Mouse (Mus musculus) neural tube, embryonic 15.5 days (tissue): ENCODE measurements around the gene Card19. TPM values are rescaled to one million over a fixed set of nuclear protein-coding genes. Genes with fewer than 3 reads are reported as not detected.

Experiments used
- ATAC-seq: fragments of 200-750 bp; cut with Nextera tagmentation; 2 replicates; pipeline ENCODE4 v1.8.0; 2017; ENCODE audit warnings: mild to moderate bottlenecking, moderate TSS enrichment, moderate library complexity; ENCODE audit not compliant: low FRiP score
- H3K27ac ChIP-seq: fragments of 300-500 bp; sonication (generic); replicated peaks from 2 replicates; pipeline ENCODE4 v1.5.1; 2015; ENCODE audit warnings: mild to moderate bottlenecking, inconsistent platforms
- H3K27me3 ChIP-seq: fragments of 300-500 bp; sonication (generic); replicated peaks from 2 replicates; pipeline ENCODE4 v1.6.1; 2015; ENCODE audit warnings: inconsistent platforms
- H3K36me3 ChIP-seq: fragments of 300-500 bp; sonication (generic); 2 replicates; pipeline ENCODE4 v1.6.1; 2015; ENCODE audit warnings: inconsistent platforms
- H3K4me1 ChIP-seq: fragments of 300-500 bp; sonication (generic); 2 replicates; pipeline ENCODE4 v1.6.1; 2015; ENCODE audit warnings: inconsistent platforms
- H3K4me2 ChIP-seq: fragments of 300-500 bp; sonication (generic); 2 replicates; pipeline ENCODE4 v1.6.1; 2015; ENCODE audit warnings: inconsistent platforms, mild to moderate bottlenecking, moderate library complexity
- H3K4me3 ChIP-seq: fragments of 300-500 bp; sonication (generic); replicated peaks from 2 replicates; pipeline ENCODE4 v1.5.1; 2015; ENCODE audit warnings: mild to moderate bottlenecking, inconsistent platforms
- H3K9ac ChIP-seq: fragments of 300-500 bp; sonication (generic); replicated peaks from 2 replicates; pipeline ENCODE4 v1.6.1; 2015; ENCODE audit warnings: mild to moderate bottlenecking, inconsistent platforms
- H3K9me3 ChIP-seq: fragments of 300-500 bp; sonication (generic); replicated peaks from 2 replicates; pipeline ENCODE4 v1.6.1; 2016; ENCODE audit warnings: inconsistent platforms
- WGBS: fragments of 180-500 bp; shearing (Covaris S2); methylation state at CpG from one replicate; pipeline ENCODE4 v1.1.7; 2015; ENCODE audit warnings: mixed read lengths; 5-methylcytosine and 5-hydroxymethylcytosine counted together
- polyA plus RNA-seq: library from polyadenylated mRNA; unstranded; fragments of >200 nt; fragmentation: Nextera tagmentation; extraction: Ambion mirVana; gene quantifications from 2 replicates; pipeline ENCODE4 v1.2.1, GENCODE M21; 2015

Gene Card19
- polyA plus RNA-seq, 1 experiment from 2014 or later = 44.6 TPM

DNA sequence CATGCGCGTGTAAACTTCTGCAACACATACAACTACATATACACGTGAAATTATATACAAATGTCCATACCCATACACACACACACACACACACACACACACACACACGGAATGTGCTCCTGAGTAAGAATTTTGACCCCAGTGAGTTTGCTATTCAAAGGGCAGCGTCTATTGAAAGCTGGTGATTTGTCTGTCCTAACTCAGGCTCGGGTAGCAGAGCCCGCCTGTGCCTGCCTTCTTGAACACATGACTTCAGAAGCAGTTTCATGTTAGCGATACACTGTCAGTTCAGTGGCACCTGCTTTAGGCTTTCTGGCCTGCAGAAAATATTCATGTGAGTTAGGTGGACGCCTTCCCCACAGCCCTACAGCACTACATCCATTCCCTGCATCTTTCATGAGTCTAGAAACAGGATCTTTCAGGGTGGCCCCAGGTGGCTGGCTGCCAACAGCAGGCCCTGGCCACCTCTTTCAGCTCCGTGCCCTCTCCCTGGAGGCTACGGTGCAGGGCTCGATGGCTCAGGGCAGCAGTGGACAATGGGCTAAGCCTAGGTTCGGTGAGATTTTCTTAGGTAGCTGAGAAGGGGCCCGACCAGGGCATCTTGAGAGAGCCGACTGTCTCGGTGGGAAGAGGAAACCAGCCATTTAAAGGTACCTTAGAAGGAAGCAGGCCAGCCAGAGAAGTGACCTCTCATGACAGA lies 23.5 kb downstream of the Card19 start:
- Histone ChIP-seq H3K9ac (no peak overlapping the region), H3K4me1 (peaks cover 30% of the 10 kb centered on the region), H3K4me3 (no peak overlapping the region), H3K9me3 (no peaks in the 10 kb centered on the region), H3K27me3 (no peaks in the 10 kb centered on the region), H3K27ac (no peak overlapping the region), H3K4me2 (no peak overlapping the region), H3K36me3 (no peaks in the 10 kb centered on the region)
- no peak for ATAC-seq
- WGBS = 69% methylated on average over 16 of the region's 16 CpGs

DNA sequence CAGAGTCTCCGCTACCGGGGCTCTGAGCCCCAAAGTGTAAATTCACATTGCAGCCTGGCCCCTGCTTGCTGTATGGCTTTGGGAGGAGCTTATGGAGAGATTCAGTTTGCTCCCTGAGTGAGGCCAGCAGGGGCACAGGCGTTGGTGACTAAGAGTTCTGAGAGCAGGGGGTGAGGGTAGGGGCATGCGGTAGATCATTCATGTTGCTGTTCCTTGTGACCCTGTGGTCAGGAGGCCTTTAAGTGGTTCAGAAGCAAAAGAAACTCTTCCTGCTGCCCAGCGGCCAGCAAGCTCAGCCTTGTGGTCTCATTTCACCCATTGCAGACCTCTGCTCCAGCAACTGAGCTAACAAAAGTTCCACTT lies 24.2 kb downstream of the Card19 start:
- Histone ChIP-seq H3K9me3 (no peaks in the 10 kb centered on the region), H3K4me1 (peaks cover 36% of the 10 kb centered on the region), H3K4me2 (no peak overlapping the region), H3K9ac (no peak overlapping the region), H3K27ac (no peak overlapping the region), H3K27me3 (no peaks in the 10 kb centered on the region), H3K4me3 (no peak overlapping the region), H3K36me3 (no peaks in the 10 kb centered on the region)
- no peak for ATAC-seq
- 39% methylated on average over 5 of the region's 5 CpGs for WGBS

DNA sequence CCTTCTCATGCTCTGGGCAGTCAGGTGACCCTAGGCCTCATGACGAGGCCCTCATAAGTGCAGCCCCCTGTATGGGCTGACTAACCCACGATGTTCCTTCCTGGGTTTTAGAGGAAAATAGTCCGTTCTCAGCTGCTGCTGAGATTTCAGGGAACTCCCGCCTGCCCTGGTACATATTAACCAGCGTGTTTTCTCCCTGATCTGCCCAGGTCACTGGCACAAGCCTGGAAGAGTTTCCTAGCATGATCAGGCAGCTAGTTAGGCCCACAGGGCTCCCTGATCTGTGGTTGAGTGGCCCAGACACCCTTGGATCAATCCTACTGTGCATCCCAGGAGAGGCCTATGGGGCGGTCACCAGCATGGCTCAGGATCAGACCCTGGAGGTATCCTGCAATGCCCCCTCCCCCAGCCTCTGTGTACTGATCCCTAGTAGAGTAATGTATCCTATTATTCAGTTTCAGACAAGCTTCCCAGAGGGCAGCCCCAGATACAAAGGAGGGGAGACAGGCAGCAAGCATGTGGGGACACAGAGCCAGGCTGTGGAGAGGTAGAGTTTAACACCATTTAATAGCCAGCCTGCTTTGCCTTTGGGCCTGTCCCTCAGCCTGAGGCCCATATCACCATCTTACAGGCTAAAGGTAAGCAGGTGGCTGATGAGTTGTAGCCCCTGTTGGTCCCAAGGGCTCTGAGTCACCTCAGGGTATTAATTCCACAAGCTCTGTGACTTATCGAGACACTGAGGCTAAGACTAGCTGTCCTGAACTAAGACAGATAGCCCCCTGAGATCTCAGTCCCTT lies 24.8 kb downstream of the Card19 start:
- ATAC-seq = no peak
- WGBS = 71% methylated on average over 7 of the region's 7 CpGs
- Histone ChIP-seq H3K27ac (no peak overlapping the region), H3K4me1 (peaks cover 38% of the 10 kb centered on the region), H3K9ac (no peak overlapping the region), H3K4me3 (no peak overlapping the region), H3K9me3 (no peaks in the 10 kb centered on the region), H3K36me3 (no peaks in the 10 kb centered on the region), H3K27me3 (no peaks in the 10 kb centered on the region), H3K4me2 (no peak overlapping the region)

DNA sequence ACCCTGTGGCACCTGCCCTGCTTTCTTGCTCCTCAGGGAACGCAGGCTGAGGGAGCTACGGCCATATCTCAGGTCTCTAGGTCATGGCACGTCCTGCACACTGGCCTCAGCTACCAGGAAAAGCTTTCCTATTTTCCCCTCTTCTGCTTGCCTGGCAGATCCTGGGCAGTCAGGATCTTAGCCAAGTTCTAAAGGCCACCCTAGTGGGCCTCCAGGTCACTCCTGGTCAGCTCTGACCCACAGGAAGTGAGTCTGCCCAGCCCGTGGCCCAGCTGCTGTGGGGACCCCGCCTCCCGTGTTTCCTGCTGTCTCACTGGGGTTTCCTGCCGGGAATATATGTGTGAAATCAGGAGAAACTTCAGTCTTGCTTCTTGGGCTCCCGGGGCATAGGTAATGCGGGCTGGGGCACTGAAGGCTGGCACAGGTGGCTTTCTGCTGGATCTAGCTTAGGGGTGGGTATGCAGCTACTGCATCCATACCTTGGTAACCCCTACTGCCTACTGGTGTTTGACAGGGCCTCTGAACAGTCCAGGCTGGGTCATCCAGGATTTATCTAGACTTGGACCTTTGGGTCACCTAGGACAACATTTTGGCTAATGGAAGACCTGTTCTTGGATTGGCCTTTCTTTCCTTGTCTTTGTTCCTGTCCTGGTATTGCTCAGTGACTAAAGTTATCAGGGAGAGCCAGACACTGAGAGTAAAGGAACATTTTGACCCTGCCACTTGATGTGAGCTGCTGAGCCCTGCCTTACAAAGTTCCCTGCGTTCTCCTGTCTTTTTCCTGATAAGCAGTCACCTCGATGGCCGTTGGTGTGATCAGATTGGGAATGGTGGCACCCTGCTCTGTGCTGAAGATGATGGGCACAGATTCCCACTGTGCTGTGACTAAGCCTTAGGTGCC lies 25.6 kb downstream of the Card19 start:
- H3K27me3 ChIP-seq = no peaks in the 10 kb centered on the region
- WGBS = 87% methylated on average over 12 of the region's 12 CpGs
- ATAC-seq = no peak
- no peak overlapping the region for H3K4me2 ChIP-seq
- peaks cover 38% of the 10 kb centered on the region for H3K4me1 ChIP-seq
- H3K9me3 ChIP-seq = no peaks in the 10 kb centered on the region
- H3K9ac ChIP-seq = no peak overlapping the region
- H3K27ac ChIP-seq = no peak overlapping the region
- no peaks in the 10 kb centered on the region for H3K36me3 ChIP-seq
- no peak overlapping the region for H3K4me3 ChIP-seq

DNA sequence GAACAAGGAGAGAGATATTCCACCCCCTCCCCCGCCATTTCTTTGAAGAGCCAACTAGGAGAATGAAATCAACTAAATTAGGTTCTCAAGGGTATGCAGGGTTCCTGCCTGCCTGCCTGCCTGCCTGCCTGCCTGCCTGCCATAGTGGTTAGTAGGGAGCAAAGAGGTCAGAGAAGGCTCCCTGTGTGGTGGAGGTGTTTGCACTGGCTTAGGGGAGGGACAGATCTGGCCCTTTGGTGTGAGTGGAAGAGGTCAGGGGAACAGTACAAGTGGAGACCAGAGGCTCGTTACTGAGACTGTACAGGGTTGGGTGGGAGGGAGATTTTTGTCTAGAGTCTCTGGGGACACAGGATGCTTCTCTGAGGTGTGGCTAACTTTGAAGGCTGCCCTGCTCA lies 26.9 kb downstream of the Card19 start:
- Histone ChIP-seq H3K9ac (no peak overlapping the region), H3K4me1 (peaks cover 38% of the 10 kb centered on the region), H3K36me3 (no peaks in the 10 kb centered on the region), H3K27ac (no peak overlapping the region; the same call in 1 of the 2 replicates), H3K4me3 (no peak overlapping the region), H3K4me2 (peak overlapping the region; percentile 99; the same call in 1 of the 2 replicates), H3K27me3 (no peaks in the 10 kb centered on the region), H3K9me3 (no peaks in the 10 kb centered on the region)
- ATAC-seq = no peak
- 58% methylated on average over 2 of the region's 2 CpGs for WGBS

DNA sequence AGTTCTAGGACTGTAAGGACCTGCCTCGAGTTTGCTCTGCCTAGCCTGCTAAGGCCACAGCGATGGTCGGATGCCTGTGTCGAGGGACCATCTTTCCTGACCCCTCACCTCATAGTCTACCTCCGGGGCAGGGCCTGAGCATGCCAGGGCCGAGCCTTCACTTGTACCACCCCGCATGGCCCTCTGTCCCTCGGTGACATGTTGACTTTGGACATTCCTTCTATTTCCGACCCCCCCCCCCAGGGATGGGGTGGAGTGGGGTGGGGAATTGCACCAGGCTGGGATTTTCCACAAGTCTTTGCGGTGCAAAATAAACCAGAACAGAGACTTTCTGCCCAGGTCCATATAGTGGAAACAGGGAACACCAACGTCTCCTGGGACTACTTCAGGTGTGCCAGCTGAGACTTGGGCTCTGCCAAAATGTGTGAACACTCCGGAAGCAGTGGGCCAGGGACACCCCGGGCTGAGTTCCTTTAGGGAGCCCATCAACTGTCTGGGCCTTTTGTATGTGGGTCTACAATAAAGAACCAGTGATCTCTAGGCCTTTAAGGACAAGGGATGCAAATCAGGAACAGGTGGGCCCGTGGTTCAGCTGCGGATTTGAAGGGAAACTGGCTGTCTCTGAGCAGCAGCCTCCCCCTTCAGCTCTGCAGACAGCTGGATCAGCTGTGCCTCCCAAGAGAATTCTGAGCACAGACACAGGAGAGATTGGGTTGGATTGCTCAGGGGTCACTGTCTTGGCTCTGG lies 27.4 kb downstream of the Card19 start:
- Histone ChIP-seq H3K27ac (peak overlapping the region; percentile 63; the same call in 1 of the 2 replicates), H3K36me3 (no peaks in the 10 kb centered on the region), H3K9ac (peak overlapping the region; percentile 70), H3K4me1 (peaks cover 38% of the 10 kb centered on the region), H3K27me3 (no peaks in the 10 kb centered on the region), H3K4me2 (peak overlapping the region; percentile 99), H3K9me3 (no peaks in the 10 kb centered on the region), H3K4me3 (peak overlapping the region; percentile 84)
- 22% methylated on average over 15 of the region's 15 CpGs for WGBS
- ATAC-seq = peak; percentile 28

DNA sequence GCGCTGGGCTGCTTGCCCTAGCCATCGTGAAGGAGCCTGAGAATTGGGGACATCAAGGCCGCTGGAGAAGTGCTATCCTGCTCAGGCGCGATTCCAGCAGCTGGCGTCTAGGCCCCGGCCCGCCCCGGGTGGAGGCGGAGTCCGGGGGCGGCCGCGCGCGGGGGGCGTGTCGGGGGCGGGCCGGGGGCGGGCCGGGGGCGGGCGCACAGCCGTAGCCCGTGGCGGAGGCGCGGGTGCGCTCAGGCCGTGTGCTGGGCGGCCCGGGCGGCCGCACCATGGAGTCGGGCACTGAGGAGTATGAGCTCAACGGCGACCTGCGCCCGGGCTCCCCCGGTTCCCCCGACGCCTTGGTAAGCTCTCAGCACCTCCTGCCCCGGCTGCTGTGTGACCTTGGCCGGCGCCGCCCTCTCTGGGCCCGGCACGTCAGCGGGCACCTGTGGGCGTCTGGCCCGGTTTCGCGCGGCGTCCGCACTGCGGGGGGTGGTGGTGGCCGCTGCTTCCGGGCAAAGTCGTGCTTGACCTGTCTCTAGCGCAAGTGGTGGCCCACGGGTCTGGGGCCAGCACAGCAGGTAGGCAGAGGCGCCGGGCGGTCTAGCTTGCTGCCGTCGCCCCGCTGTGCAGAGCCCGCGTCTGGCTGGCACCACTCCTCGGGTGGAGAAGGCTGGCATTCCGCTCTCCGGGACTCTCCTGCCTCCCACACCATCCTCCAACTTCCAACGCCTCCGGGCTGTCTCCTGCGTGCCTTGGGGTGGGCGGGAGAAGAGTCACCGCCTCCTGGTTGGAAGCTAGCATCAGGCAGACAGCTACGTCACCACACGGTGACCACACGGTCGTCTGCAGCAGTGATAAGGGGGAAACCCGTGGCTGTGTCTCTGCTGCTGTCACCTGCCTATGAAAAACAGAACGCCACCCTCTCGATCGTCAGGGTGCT lies 28.3 kb downstream of the Card19 start, which contains the start of gene Ninj1:
Gene Ninj1 (plus strand): TSS at position 198 of the 931 bp plus-strand sequence.
- Histone ChIP-seq H3K36me3 (no peaks in the 10 kb centered on the region), H3K4me2 (peak within 1 kb of the TSS; percentile 99), H3K27me3 (no peaks in the 10 kb centered on the region), H3K4me3 (peak within 1 kb of the TSS; percentile 84), H3K27ac (peak within 1 kb of the TSS; percentile 63), H3K9ac (peak within 1 kb of the TSS; percentile 70), H3K9me3 (no peaks in the 10 kb centered on the region), H3K4me1 (peaks cover 37% of the 10 kb centered on the region)
- ATAC-seq = peak; percentile 93
- WGBS = under 1% methylated on average over 71 of the region's 87 CpGs

DNA sequence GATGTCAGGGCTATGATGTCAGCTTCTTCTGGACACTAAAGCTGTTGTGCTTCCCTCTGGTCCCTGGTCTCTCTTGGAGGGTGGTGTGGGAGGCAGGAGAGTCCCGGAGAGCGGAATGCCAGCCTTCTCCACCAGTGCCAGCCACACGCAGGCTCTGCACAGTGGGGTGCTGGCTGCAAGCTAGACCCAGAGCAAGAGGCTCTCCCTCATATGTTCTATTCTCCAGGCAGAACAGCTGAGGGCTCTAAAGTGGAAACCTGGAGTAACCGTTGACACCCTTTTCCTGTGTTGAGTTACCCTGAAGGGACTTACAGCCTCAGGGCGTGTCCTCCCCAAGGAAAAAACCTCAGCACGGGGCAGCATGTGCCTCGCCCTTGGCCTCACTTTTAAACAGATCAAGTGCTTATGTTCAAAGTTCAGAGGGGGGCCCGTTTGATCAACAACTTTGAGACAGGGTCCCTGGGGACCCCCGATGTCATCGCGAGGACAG lies 29.0 kb downstream of the Card19 start:
- Histone ChIP-seq H3K27ac (peak overlapping the region; percentile 45; the same call in 1 of the 2 replicates), H3K4me3 (peak overlapping the region; percentile 84), H3K9me3 (no peaks in the 10 kb centered on the region), H3K4me1 (peaks cover 35% of the 10 kb centered on the region), H3K27me3 (no peaks in the 10 kb centered on the region), H3K9ac (peak overlapping the region; percentile 70), H3K36me3 (no peaks in the 10 kb centered on the region), H3K4me2 (peak overlapping the region; percentile 99)
- WGBS = 20% methylated on average over 11 of the region's 11 CpGs
- peak; percentile 6 for ATAC-seq

DNA sequence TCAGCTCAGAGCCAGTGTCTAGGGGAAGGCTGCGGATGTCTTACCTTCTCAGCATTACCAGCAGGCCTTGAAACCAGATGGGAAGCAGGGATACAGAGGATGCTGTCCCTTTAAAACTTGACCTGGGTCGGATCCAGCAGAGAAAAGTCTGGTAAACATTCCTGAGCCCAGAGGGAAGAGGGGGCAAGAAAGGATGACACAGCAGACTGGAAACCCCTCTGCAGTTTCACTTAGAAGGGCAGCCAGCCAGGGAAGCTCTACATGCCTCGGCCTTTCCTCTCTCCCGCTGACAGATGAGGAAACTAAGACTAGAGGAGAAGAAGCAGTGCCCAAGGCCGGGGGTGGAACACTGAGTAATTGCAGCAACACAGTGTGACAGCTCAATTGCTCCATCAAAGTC lies 32.2 kb downstream of the Card19 start:
- Histone ChIP-seq H3K36me3 (no peaks in the 10 kb centered on the region), H3K27ac (no peak overlapping the region), H3K4me1 (peaks cover 28% of the 10 kb centered on the region), H3K27me3 (no peaks in the 10 kb centered on the region), H3K4me3 (no peak overlapping the region), H3K9me3 (no peaks in the 10 kb centered on the region), H3K9ac (no peak overlapping the region), H3K4me2 (no peak overlapping the region)
- 58% methylated on average over 5 of the region's 5 CpGs for WGBS
- no peak for ATAC-seq

DNA sequence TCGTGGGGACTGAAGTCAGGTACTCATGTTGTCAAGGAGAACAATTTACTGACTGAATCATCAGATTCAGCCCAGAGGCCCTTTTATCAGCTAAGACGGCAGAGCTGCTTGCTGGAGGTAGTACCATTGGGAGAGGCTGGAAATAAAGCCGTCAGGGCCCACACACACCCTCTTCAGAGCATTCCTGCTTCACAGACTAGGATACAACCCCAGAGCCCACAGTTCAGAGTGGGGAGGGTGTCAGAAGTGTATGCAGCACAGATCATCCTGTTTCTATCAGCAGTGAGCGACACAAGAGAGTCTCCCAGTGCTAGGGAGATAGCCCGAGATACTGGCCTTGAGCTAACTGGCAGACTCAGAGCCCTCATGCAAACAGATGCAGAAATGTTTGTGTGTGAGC lies 32.7 kb downstream of the Card19 start:
- Histone ChIP-seq H3K27ac (no peak overlapping the region), H3K4me3 (no peak overlapping the region), H3K4me1 (peaks cover 24% of the 10 kb centered on the region), H3K27me3 (no peaks in the 10 kb centered on the region), H3K9me3 (no peaks in the 10 kb centered on the region), H3K4me2 (no peak overlapping the region), H3K36me3 (no peaks in the 10 kb centered on the region), H3K9ac (0 out of 2 replicates have a peak overlapping the region, but pooled peaks have one; percentile 20)
- no peak for ATAC-seq
- 52% methylated on average over 5 of the region's 5 CpGs for WGBS
